Mouse (Mus musculus) lung, postnatal 0 days (tissue): ENCODE measurements at regions not wholly inside any gene's neighbourhood (a gene's known extent, or its start where the extent isn't known, plus 50 kb on each side); places are given as distances from the start of the nearest gene placed in this dataset.
A peak's percentile ranks its signal among the peaks of the same experiment; 100 is the strongest.

Experiments used
- ATAC-seq: fragments of 200-750 bp; cut with Nextera tagmentation; 2 replicates; pipeline ENCODE4 v1.8.0; 2017; ENCODE audit warnings: moderate library complexity
- DNase-seq: peaks from one replicate; pipeline ENCODE4 v3.0.0-alpha.2; 2016; ENCODE audit warnings: low spot score
- H3K27ac ChIP-seq: fragments of 300-500 bp; sonication (generic); 2 replicates; pipeline ENCODE4 v1.5.1; 2014; ENCODE audit warnings: antibody characterized with exemption, mild to moderate bottlenecking, low read length, mixed read lengths
- H3K27me3 ChIP-seq: fragments of 300-500 bp; sonication (generic); replicated peaks from 2 replicates; pipeline ENCODE4 v1.6.1; 2014; ENCODE audit warnings: low read length, mixed read lengths; ENCODE audit not compliant: insufficient read depth
- H3K36me3 ChIP-seq: fragments of 300-500 bp; sonication (generic); 2 replicates; pipeline ENCODE4 v1.6.1; 2014; ENCODE audit warnings: low read length, mixed read lengths; ENCODE audit not compliant: insufficient read depth
- H3K4me1 ChIP-seq: fragments of 300-500 bp; sonication (generic); 2 replicates; pipeline ENCODE4 v1.6.1; 2014; ENCODE audit warnings: antibody characterized with exemption, low read depth, low read length, mixed read lengths; ENCODE audit not compliant: insufficient read depth
- H3K4me2 ChIP-seq: fragments of 300-500 bp; sonication (generic); replicated peaks from 2 replicates; pipeline ENCODE4 v1.6.1; 2014; ENCODE audit warnings: low read depth, mild to moderate bottlenecking, low read length, moderate library complexity, mixed read lengths
- H3K4me3 ChIP-seq: fragments of 300-500 bp; sonication (generic); 2 replicates; pipeline ENCODE4 v1.5.1; 2014; ENCODE audit warnings: low read depth, low read length
- H3K9ac ChIP-seq: fragments of 300-500 bp; sonication (generic); replicated peaks from 2 replicates; pipeline ENCODE4 v1.6.1; 2014; ENCODE audit warnings: low read depth, mild to moderate bottlenecking
- H3K9me3 ChIP-seq: fragments of 300-500 bp; sonication (generic); 2 replicates; pipeline ENCODE4 v1.6.1; 2016; ENCODE audit warnings: low read length, mixed read lengths
- CTCF ChIP-seq: IDR thresholded peaks from 2 replicates; pipeline ENCODE4 v1.5.1; 2016; ENCODE audit warnings: antibody characterized with exemption, mild to moderate bottlenecking
- EP300 ChIP-seq: IDR thresholded peaks from 2 replicates; pipeline ENCODE4 v1.6.1; 2016; ENCODE audit warnings: antibody characterized with exemption, mild to moderate bottlenecking, control low read depth
- WGBS: fragments of 180-500 bp; shearing (Covaris S2); extraction: QIAGEN DNeasy Blood & Tissue Kit; methylation state at CpG from one replicate; pipeline ENCODE4 v1.1.7; 2014; 5-methylcytosine and 5-hydroxymethylcytosine counted together

GRCm38 (mm10) chr1:77029091-77029490 is 485.8 kb downstream of the Epha4 start:
- Histone ChIP-seq H3K27ac (no peak overlapping the region), H3K4me2 (no peak overlapping the region), H3K9me3 (no peaks in the 10 kb centered on the region), H3K9ac (no peak overlapping the region), H3K36me3 (no peaks in the 10 kb centered on the region), H3K4me1 (no peaks in the 10 kb centered on the region), H3K27me3 (no peaks in the 10 kb centered on the region), H3K4me3 (no peak overlapping the region)
- ATAC-seq (no peak), DNase-seq (no peak)
- TF ChIP-seq EP300 (no peak), CTCF (no peak)
- WGBS: 81% methylated on average over 6 of the region's 6 CpGs

DNA sequence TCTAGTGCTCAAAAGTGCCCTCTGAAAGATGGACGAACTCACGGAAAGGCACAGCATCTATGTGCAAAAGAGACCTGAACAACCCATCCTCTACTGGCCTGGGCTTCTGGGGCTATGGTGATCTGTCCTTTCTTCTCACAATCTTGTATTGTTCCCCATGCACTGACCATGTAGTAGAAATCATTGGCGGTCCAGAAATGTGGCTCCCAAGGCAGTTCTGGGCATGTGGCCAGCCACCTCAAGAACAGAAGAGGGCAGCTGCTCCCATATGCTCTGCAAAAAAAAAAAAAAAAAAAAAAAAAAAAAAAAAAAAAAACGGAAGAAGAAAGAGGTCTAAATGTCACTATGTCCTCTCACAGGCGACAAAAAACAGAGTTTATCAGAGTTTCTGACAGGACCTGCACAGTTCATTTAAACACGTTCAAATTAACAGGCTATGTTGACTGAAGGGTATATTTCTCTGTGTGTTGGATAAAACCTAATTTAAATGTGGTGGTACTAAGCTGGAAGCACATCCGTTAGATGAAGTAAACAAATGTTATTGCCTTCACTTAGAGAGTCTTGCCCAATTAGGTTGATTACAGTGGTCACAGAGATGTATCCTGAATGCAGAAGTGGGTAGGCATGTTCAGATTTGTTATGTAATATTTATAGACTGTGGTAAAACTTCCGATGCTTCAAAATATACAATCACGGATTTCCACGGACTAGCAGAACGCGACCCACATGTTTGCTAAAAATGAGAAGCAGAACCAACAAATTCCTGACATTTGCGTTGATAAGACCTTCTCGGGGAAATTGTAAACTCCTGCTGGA is 470.9 kb downstream of the Epha4 start:
- WGBS: 34% methylated on average over 14 of the region's 14 CpGs
- ATAC-seq (0 out of 2 replicates have a peak, but pooled peaks have one; percentile 26), DNase-seq (peak; percentile 73)
- Histone ChIP-seq H3K9me3 (no peaks in the 10 kb centered on the region; the same call in 1 of the 2 replicates), H3K27ac (no peak overlapping the region), H3K36me3 (no peaks in the 10 kb centered on the region), H3K4me2 (peak overlapping the region; percentile 22), H3K4me1 (peaks cover 6% of the 10 kb centered on the region; the same call in 1 of the 2 replicates), H3K4me3 (no peak overlapping the region), H3K27me3 (no peaks in the 10 kb centered on the region), H3K9ac (no peak overlapping the region)
- TF ChIP-seq CTCF (no peak), EP300 (no peak)

- no peak for ATAC-seq
Measured at GRCm38 (mm10) chr1:77048720-77049406, 466.0 kb downstream of the Epha4 start.

DNA sequence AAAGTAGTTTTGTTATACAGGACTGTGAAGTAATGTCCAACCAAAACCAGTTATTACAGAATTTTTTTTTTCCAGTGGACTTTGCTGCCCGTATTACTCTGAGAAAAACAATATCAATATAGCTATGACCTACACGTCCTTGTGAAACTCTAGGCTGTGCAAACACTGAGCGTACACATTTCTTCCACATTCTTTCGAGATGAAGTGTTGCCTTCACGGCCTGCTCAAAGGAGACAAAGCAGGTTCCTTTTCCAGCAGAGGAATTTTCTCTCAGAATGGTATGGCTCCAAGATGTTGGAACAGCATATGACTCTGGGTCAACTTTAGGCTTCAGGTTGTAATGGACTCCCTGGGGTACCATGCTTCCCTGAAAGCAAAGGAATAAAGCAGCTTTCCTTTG is 463.6 kb downstream of the Epha4 start:
- H3K4me2 ChIP-seq: no peak overlapping the region
- DNase-seq (peak; percentile 78), ATAC-seq (peak; percentile 88)
- no peaks in the 10 kb centered on the region for H3K36me3 ChIP-seq
- H3K27me3 ChIP-seq: no peaks in the 10 kb centered on the region
- no peak overlapping the region for H3K9ac ChIP-seq
- H3K4me3 ChIP-seq: no peak overlapping the region
- 33% methylated on average over 5 of the region's 5 CpGs for WGBS
- H3K27ac ChIP-seq: no peak overlapping the region
- no peaks in the 10 kb centered on the region for H3K4me1 ChIP-seq
- TF ChIP-seq CTCF (no peak), EP300 (peak; percentile 68)
- no peaks in the 10 kb centered on the region for H3K9me3 ChIP-seq

More at GRCm38 (mm10) chr1:77048720-77049406, 466.0 kb downstream of the Epha4 start:
- H3K9me3 ChIP-seq: no peaks in the 10 kb centered on the region
- no peak overlapping the region for H3K27ac ChIP-seq
- no peak overlapping the region for H3K4me2 ChIP-seq
- H3K9ac ChIP-seq: no peak overlapping the region
- TF ChIP-seq EP300: no peak
- TF ChIP-seq CTCF: no peak
- H3K4me3 ChIP-seq: no peak overlapping the region
- DNase-seq: no peak
- no peaks in the 10 kb centered on the region for H3K27me3 ChIP-seq
- H3K36me3 ChIP-seq: no peaks in the 10 kb centered on the region
- H3K4me1 ChIP-seq: no peaks in the 10 kb centered on the region
- 83% methylated on average over 7 of the region's 7 CpGs for WGBS

DNA sequence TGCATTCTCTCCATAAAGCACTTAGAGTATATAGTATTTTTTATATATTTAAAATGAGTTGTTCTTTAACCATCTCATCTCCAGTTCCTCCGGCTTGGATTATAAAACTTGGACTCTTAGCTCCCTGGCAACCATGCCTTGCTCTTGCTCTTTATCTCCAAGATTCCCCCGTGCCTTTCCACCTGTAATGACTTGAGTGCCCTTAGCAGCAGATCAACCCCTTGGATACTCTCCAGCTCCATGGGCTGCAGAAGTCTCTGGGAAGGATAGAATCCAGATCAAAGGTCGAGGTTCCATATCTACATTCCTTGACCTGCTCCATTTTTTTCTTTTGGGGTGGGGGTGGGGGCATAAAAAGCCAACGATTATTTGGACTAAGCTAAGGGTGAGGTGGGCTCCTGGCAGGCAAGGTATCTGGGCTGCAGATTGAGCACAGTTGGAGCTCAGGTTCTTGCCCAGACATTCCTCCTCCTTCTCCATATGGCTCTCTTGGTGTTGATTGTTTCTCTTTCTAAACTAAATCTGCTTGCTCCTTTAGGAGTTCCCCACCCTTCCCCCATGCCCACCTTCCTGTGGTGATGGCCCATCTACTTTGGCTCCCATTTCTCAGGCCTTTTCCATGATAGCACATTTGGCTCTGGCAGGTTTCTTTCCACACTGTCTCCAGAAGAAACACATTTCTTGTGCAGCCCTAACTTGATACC is 460.9 kb downstream of the Epha4 start:
- TF ChIP-seq EP300 (no peak), CTCF (no peak)

DNA sequence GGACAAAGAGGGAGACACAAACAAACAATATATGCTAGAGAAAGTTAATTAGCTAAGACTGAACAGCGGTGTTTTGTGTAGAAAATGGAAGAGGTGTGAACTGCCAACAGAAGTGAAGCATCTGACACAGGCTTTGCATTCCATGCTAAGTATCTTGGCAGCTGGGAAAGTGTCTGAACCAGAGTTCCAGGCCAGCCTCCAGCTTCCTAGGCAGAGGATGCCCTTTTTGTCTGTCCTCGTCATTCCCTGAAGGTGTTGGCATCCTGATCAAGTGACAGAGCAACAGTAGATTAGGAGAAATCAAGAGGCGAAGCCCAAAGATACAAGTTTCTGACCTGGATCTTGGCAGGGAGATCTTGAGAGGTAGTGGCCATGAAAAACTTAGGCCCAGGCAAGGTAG is 452.4 kb downstream of the Epha4 start:
- Histone ChIP-seq H3K4me2 (no peak overlapping the region), H3K27me3 (no peaks in the 10 kb centered on the region), H3K9ac (no peak overlapping the region), H3K4me1 (no peaks in the 10 kb centered on the region), H3K36me3 (no peaks in the 10 kb centered on the region), H3K9me3 (no peaks in the 10 kb centered on the region), H3K27ac (no peak overlapping the region), H3K4me3 (no peak overlapping the region)
- TF ChIP-seq EP300 (no peak), CTCF (no peak)
- no peak for ATAC-seq
- no peak for DNase-seq
- 72% methylated on average over 3 of the region's 3 CpGs for WGBS

More for the DNA sequence above, 460.9 kb downstream of the Epha4 start:
- H3K9ac ChIP-seq: no peak overlapping the region
- DNase-seq: no peak
- H3K4me3 ChIP-seq: no peak overlapping the region
- no peaks in the 10 kb centered on the region for H3K9me3 ChIP-seq
- H3K36me3 ChIP-seq: no peaks in the 10 kb centered on the region
- ATAC-seq: no peak
- H3K27ac ChIP-seq: no peak overlapping the region
- WGBS: 50% methylated on average over 4 of the region's 4 CpGs
- H3K4me2 ChIP-seq: no peak overlapping the region
- no peaks in the 10 kb centered on the region for H3K4me1 ChIP-seq
- H3K27me3 ChIP-seq: no peaks in the 10 kb centered on the region
